Mouse (Mus musculus) inflammation-experienced regulatory T-cells (primary cell): ENCODE data around the gene Paip2b. TPM values are rescaled to one million over a fixed set of nuclear protein-coding genes. Genes with fewer than 3 reads are reported as not detected.

Source experiments
- polyA plus RNA-seq, 2 experiments: library from polyadenylated mRNA; unstranded; fragments of 100-300 nt; shearing (Covaris generic); gene quantifications; one replicate each; pipeline ENCODE4 v1.2.1; 2017

Gene Paip2b
- 10 to 100 TPM; 29.7 to 30.8 TPM for polyA plus RNA-seq

GRCm38 (mm10) chr6:83831606-83832123 is at the start of gene Paip2b:
Gene Paip2b, minus strand, starts transcription at chr6:83831741.

GRCm38 (mm10) chr6:83866954-83867597 is 35.5 kb upstream of the Paip2b start, which contains the start of gene Zfp638:
Gene Zfp638, plus strand, starts transcription at chr6:83867109.

GRCm38 (mm10) chr6:83794760-83795296 is 36.7 kb downstream of the Paip2b start, which contains the start of gene Nagk:
Gene Nagk, plus strand, starts transcription at chr6:83794982.

GRCm38 (mm10) chr6:83775638-83776293 is 55.8 kb downstream of the Paip2b start, which contains the start of gene Tex261:
Gene Tex261, minus strand, starts transcription at chr6:83775813.

GRCm38 (mm10) chr6:83762344-83762743 is 69.2 kb downstream of the Paip2b start, which contains the start of gene Ankrd53:
Gene Ankrd53, plus strand, starts transcription at chr6:83762644.

Other genes with a start within 250 kb of the Paip2b start
- gene Clec4f, start 175.6 kb downstream of the Paip2b start, polyA plus RNA-seq: under 1 TPM in 1 of 2 experiments, not detected in 1; 0.29 TPM
- not detected for gene Cd207, start 153.9 kb downstream of the Paip2b start, polyA plus RNA-seq
- 1 to 10 TPM in 1 of 2 experiments, under 1 TPM in 1; 0.23 to 2.1 TPM for gene Vax2, start 120.5 kb downstream of the Paip2b start, polyA plus RNA-seq
- gene Atp6v1b1, start 88.8 kb downstream of the Paip2b start, polyA plus RNA-seq: under 1 TPM in 1 of 2 experiments, not detected in 1; 0.13 TPM
- gene Ankrd53, start 69.1 kb downstream of the Paip2b start, polyA plus RNA-seq: under 1 TPM in 1 of 2 experiments, not detected in 1; 0.19 TPM
- 10 to 100 TPM; 94.0 to 96.8 TPM for gene Tex261, start 55.9 kb downstream of the Paip2b start, polyA plus RNA-seq
- 10 to 100 TPM; 28.6 to 34.7 TPM for gene Nagk, start 36.8 kb downstream of the Paip2b start, polyA plus RNA-seq
- gene Zfp638, start 35.4 kb upstream of the Paip2b start, polyA plus RNA-seq: 100 to 1,000 TPM; 114 to 125 TPM
- gene Dysf, start 176.8 kb upstream of the Paip2b start, polyA plus RNA-seq: under 1 TPM; 0.02 to 0.36 TPM